Mouse (Mus musculus) ES-Bruce4 (cell line): ENCODE results near the gene Rims4.

Experiments
- CTCF ChIP-seq: IDR thresholded peaks from one replicate; pipeline ENCODE4 v1.8.1; 2011; ENCODE audit warnings: low read depth, low read length
- EP300 ChIP-seq: IDR thresholded peaks from 2 replicates; pipeline ENCODE4 v1.6.1; 2011; ENCODE audit warnings: low read depth, low read length; ENCODE audit not compliant: insufficient read depth
- POLR2A ChIP-seq: IDR thresholded peaks from one replicate; pipeline ENCODE4 v1.8.1; 2011; ENCODE audit warnings: low read length; ENCODE audit not compliant: insufficient read depth

DNA sequence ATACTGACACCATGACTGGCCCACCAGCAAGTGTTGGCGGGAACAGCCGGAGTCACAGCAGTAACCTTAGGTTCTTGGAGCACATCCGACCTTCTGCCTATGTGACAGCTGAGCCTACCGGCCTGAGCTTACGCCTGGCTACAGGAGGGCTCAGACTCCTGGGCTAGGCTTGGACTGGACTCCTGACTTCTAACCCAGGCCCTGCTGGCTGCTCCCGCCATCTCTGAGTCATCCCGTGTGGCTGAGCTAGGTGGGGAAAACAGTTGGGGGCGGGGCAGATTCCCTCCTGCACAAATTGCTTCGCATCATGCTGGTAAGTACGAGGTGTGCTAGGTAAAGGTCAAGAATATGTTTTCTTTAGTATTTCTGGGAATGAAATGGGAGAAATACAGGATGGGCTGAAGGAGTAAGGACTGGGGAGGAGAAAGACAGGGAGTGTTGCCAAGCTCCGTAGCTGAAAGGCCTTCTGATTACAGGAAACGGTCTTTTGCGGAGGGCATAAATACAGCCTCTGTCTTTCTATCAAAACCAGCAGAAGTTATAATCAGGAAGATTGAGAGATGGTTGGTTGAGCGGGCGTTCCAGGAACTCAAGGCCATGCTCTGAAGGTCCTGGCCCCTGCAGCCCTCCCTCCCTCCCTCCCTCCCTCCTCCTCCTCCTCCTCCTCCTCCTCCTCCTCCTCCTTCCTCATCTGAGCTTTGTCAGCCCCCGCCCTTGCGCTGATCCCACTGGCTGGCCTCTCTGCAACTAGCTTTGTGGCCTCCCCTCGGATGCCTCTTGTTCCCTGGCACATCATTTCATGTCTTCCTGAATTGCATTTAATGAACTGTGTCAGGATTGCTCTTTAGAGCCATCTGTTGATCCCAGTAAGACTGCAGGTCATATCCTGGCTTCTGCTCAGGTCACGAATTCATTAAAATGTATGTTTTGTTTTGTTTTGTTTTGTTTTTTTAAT, 46.4 kb upstream of the Rims4 start:
- TF ChIP-seq POLR2A (no peak), CTCF (no peak), EP300 (no peak)
